Mouse (Mus musculus) E14TG2a.4 (cell line): ENCODE results near the gene Sft2d1.

Source experiments
- CTCF ChIP-seq: conservative IDR thresholded peaks from 2 replicates; pipeline ENCODE4 v1.5.1; 2014; ENCODE audit warnings: low read length
- NANOG ChIP-seq: IDR thresholded peaks from 2 replicates; pipeline ENCODE4 v1.6.1; 2014; ENCODE audit warnings: borderline replicate concordance, low read length, mixed read lengths
- POU5F1 ChIP-seq: IDR thresholded peaks from 2 replicates; pipeline ENCODE4 v1.6.1; 2014; ENCODE audit warnings: low read length, borderline replicate concordance

DNA sequence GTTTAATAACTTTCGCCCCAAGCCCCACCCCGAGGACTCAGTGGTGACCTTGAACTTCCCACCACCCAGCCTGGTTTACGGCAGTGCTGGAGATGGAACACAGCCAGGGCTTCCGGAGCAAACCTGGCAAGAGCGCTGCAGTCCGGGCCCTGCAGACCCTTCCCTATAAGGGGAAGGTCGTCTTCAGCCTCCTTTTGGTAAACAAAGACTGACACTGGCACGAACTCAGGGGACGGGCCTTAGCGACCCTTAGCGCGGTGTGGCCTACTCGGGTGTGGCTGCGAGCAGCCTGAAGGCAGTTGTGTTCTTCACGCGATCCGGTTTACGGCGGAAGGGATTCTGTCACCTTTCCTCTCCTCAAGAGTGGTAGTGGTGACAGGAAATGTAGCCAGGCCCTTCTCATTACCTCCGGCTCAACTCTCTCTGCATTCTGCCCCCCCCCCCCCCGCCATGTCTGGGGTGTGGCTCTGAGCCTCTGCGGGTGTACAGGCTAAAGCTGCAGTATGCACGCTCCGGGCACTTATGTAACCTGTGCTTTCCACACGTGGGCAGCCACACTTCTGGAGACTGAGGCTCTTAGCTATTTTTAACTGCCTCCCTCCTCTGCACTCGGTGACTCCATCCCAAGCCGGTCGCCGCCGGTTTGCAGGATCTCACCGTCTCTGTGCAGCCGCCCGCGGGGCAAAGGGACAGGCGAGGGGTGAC is 27.9 kb upstream of the Sft2d1 start, which contains the start of gene Mpc1:
- TF ChIP-seq CTCF (no peak), POU5F1 (no peak), NANOG (no peak)
